Mouse (Mus musculus) lung, adult 2 months (tissue): Measurements from ENCODE around the gene Themis2.

ENCODE experiments used
- CTCF ChIP-seq: fragments of 200-500 bp; IDR thresholded peaks from 2 replicates; pipeline ENCODE4 v1.5.1; 2011; ENCODE audit warnings: mild to moderate bottlenecking, low read length, control low read depth; ENCODE audit not compliant: insufficient read depth
- POLR2A ChIP-seq: fragments of 200-500 bp; IDR thresholded peaks from 2 replicates; pipeline ENCODE4 v1.6.1; 2011; ENCODE audit warnings: low read depth, mild to moderate bottlenecking, control low read depth, low read length, borderline replicate concordance; ENCODE audit errors: extremely low read depth

DNA sequence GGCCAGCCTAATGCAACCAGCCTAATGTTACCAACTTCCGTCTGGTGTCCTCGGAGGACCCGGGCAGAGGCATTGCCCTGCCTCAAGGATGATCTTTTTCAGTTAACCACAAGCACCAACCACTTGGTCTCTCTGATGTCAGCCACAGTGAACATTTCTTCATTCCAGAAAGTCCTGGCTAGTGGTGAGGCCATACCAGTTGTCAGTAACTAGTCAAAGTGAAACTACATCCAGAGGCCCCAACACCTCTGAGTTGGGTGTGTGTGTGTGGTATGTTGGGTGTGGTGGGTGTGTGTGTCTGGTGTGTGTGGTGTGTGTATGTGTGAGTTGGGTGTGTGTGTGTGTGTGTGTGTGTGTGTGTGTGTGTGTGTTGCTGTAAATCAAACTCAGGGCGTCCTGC is 47.4 kb downstream of the Themis2 start:
- TF ChIP-seq CTCF (no peak), POLR2A (no peak)
